Mouse (Mus musculus): ENCODE results near the gene Map7.

DNA sequence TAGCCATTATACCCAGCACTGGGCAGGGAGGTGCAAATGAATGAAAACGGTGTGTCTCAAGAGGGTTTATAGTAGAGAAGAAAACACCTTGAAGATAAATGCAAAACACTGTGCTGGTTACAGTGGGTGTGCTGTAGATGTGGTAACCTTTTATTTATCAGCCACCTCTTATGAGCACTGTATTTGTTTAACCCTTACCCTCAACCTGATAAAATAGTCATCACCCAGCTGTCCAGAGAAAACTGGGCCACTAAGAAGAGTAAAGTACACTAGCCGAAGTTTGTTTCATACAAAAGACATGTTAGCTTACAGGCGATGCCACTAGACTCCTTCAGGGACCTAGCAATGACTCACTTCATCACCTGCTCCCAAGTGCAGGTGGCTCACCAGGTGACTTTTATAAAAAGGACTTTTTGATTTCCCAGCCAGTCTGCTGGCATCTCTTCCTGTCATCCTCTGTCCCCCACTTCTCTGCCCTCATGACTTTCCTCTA is 21.0 kb downstream of the Map7 start:
- TF ChIP-seq POLR2A (IDR thresholded peaks at IDR 0.05; ENCODE audit: insufficient read length, low read depth) (no peak), MYOD1 (IDR thresholded peaks at IDR 0.05; ENCODE audit: control insufficient read depth in 1 of 3, insufficient read length in 2 of 3, low read depth in 2 of 3) (no peak)
